Mouse (Mus musculus) 3T3-L1 (cell line): ENCODE results near the gene Flot2.

Experiments used
- DNase-seq: peaks from one replicate; pipeline ENCODE4 v3.0.0-alpha.2; 2015; ENCODE audit warnings: low read depth, low spot score

Flot2 gene

GRCm38 (mm10) chr11:78102958-78103747 lies 65.4 kb downstream of the Flot2 start:
- no peak for DNase-seq

DNA sequence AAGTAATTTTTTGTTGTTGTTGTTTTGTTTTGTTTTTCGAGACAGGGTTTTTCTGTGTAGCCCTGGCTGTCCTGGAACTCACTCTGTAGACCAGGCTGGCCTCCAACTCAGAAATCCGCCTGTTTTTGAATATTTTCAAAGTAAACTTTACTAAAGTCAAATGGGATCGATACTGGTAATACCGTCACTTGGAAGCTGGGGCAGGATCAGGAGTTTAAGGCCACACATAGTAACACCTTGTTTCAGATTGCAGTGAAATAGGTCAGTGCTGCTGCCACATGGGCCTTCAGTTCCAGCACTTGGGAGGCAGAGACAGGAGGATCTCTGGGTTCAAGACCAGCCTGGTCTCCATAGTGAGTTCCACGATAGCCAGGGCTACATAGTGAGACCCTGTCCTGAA lies 66.8 kb downstream of the Flot2 start:
- DNase-seq: no peak
